ENCODE assay signal across 9 mouse cellular contexts in genomic region chr17:44733544-44734310, GRCm38 (mm10). TPM values are rescaled to one million over a fixed set of nuclear protein-coding genes. Genes with fewer than 3 reads are reported as not detected.
A peak's percentile ranks its signal among the peaks of the same experiment; 100 is the strongest.
DNase-seq lines count a peak whose midpoint lies in the region; ATAC-seq and TF ChIP-seq lines count a peak whose summit lies in the region.
"Had no signal": no experiment of that assay in that cellular context is flagged by ENCODE, and none has a peak within 500 bp of the region (broad histone marks: within the 10 kb centered on the region; RNA-seq: fewer than 3 reads in every experiment).

No protein-coding gene starts in this region.

- H3K9me3 ChIP-seq in embryonic facial prominence, embryonic 15.5 days (replicated peaks): no peaks in the 10 kb centered on the region
- H3K9me3 ChIP-seq in limb, embryonic 12.5 days: no peaks in the 10 kb centered on the region

- peak; percentile 36 for DNase-seq in embryo, embryonic 9.5 days (ENCODE audit: extremely low spot score)
- no peak for DNase-seq in embryo, embryonic 10 days (ENCODE audit: low spot score)
- peak; percentile 73 for DNase-seq in 3T3-L1 (ENCODE audit: low read depth, low spot score)
- DNase-seq in layer of hippocampus, postnatal 14 days (ENCODE audit: low spot score in 2 of 2): no peak

- H3K9ac ChIP-seq in embryonic facial prominence, embryonic 15.5 days: peak overlapping the region; percentile 62
- H3K9ac ChIP-seq in limb, embryonic 12.5 days (replicated peaks): peak overlapping the region; percentile 82

- 9% methylated on average over 23 of the region's 23 CpGs for WGBS in embryonic facial prominence, embryonic 15.5 days
- WGBS in limb, embryonic 12.5 days: 3% methylated on average over 23 of the region's 23 CpGs
- WGBS in small intestine, adult 2 months: 4% methylated on average over 23 of the region's 23 CpGs

- no peak for ATAC-seq in embryonic facial prominence, embryonic 15.5 days (ENCODE audit: insufficient number of reproducible peaks, low FRiP score, low TSS enrichment, low read depth)
- no peak for ATAC-seq in limb, embryonic 12.5 days (ENCODE audit: insufficient number of reproducible peaks, insufficient read depth, low FRiP score, low TSS enrichment, low read depth)
- ATAC-seq in inflammation-experienced regulatory T-cells, adult 6 months: no peak

- H3K27me3 ChIP-seq in embryonic facial prominence, embryonic 15.5 days: peaks cover 10% of the 10 kb centered on the region
- peaks cover 58% of the 10 kb centered on the region for H3K27me3 ChIP-seq in limb, embryonic 12.5 days
- H3K27me3 ChIP-seq in small intestine, adult 2 months (ENCODE audit: control insufficient read depth, insufficient read depth, low read length): peaks cover 39% of the 10 kb centered on the region
- H3K27me3 ChIP-seq: Patski had no signal

- TF ChIP-seq POLR2A in small intestine, adult 2 months (IDR thresholded peaks at IDR 0.05; ENCODE audit: low read depth, low read length): no peak

- peak overlapping the region; percentile 72 for H3K4me3 ChIP-seq in embryonic facial prominence, embryonic 15.5 days (replicated peaks)
- peak overlapping the region; percentile 68 for H3K4me3 ChIP-seq in limb, embryonic 12.5 days (replicated peaks)
- H3K4me3 ChIP-seq in small intestine, adult 2 months (ENCODE audit: low read depth, low read length): peak overlapping the region; percentile 89

- H3K36me3 ChIP-seq in embryonic facial prominence, embryonic 15.5 days: no peaks in the 10 kb centered on the region
- H3K36me3 ChIP-seq in limb, embryonic 12.5 days: no peaks in the 10 kb centered on the region
- no peaks in the 10 kb centered on the region for H3K36me3 ChIP-seq in small intestine, adult 2 months (ENCODE audit: control insufficient read depth, insufficient read depth, low read length)

- H3K4me1 ChIP-seq in embryonic facial prominence, embryonic 15.5 days: peaks cover 35% of the 10 kb centered on the region
- H3K4me1 ChIP-seq in limb, embryonic 12.5 days (replicated peaks): peaks cover 34% of the 10 kb centered on the region
- H3K4me1 ChIP-seq in small intestine, adult 2 months (ENCODE audit: control insufficient read depth, insufficient read depth, insufficient read length, low read length): peaks cover 3% of the 10 kb centered on the region; the same call in 1 of the 2 replicates

- H3K27ac ChIP-seq in embryonic facial prominence, embryonic 15.5 days (replicated peaks): peak overlapping the region; percentile 85
- 0 out of 2 replicates have a peak overlapping the region, but pooled peaks have one; percentile 12 for H3K27ac ChIP-seq in limb, embryonic 12.5 days
- H3K27ac ChIP-seq in small intestine, adult 2 months (ENCODE audit: insufficient read depth, low read depth, low read length): 0 out of 2 replicates have a peak overlapping the region, but pooled peaks have one; percentile 59

- no peak for TF ChIP-seq CTCF in small intestine, adult 2 months (IDR thresholded peaks at IDR 0.05; ENCODE audit: extremely low read depth, insufficient read length, insufficient replicate concordance, low read depth, low read length)

- H3K4me2 ChIP-seq in embryonic facial prominence, embryonic 15.5 days (replicated peaks): peak overlapping the region; percentile 88
- H3K4me2 ChIP-seq in limb, embryonic 12.5 days: peak overlapping the region; percentile 90

RNA-seq across cellular contexts. Expression of gene Supt3, which starts 43.2 kb away (rescaled TPM):
- 16.7 and 18.1 TPM in 2 replicates for polyA plus RNA-seq in embryonic facial prominence, embryonic 15.5 days (2015; fragmentation: Nextera tagmentation; extraction: Ambion mirVana)
- 26.1 and 28.0 TPM in 2 replicates for polyA plus RNA-seq in limb, embryonic 12.5 days (2016; fragmentation: Nextera tagmentation; extraction: Ambion mirVana)
- 0.89 and 1.6 TPM in 2 replicates for polyA plus RNA-seq in small intestine, adult 2 months (2012; rRNA removed)
- polyA plus RNA-seq in inflammation-experienced regulatory T-cells, adult 6 months (2017; shearing (Covaris generic)): 10 to 100 TPM; 15.4 to 27.4 (median 18.5) TPM
- total RNA-seq in layer of hippocampus, postnatal 14 days (2021): 10 to 100 TPM; 13.1 to 13.7 TPM

Comparison
In these comparisons a context has a peak if more than half of its experiments do, and no peak if none do; other contexts are left out.
1. DNase-seq: peak in embryo, embryonic 9.5 days (single experiment) and 3T3-L1 (single experiment); none in embryo, embryonic 10 days (single experiment) and layer of hippocampus, postnatal 14 days (0 of 2).
2. H3K27ac ChIP-seq: peak in every context shown above with its lines; median percentile 85 in embryonic facial prominence, embryonic 15.5 days; 59 in small intestine, adult 2 months; 12 in limb, embryonic 12.5 days.
3. Peak in every context shown above with its lines, with median percentiles within 50 percentile points of each other: H3K4me3 ChIP-seq.